Mouse (Mus musculus): ENCODE results near the gene Gjd3. TPM values are rescaled to one million over a fixed set of nuclear protein-coding genes. Genes with fewer than 3 reads are reported as not detected.

The Gjd3 gene
- not detected in 4 replicates for total RNA-seq (2023)

GRCm38 (mm10) chr11:98982773-98983133 lies at the start of gene Gjd3:
TSS of gene Gjd3 (minus strand) at chr11:98983016.

GRCm38 (mm10) chr11:99023500-99024467 lies 41.0 kb upstream of the Gjd3 start, which contains the start of gene Top2a:
TSS of gene Top2a (minus strand) at chr11:99024189.

Other genes starting within 250 kb of the Gjd3 start
- gene Thra, start 242.4 kb downstream of the Gjd3 start, total RNA-seq (2023) = 8.0 to 11.4 TPM (median 10.3 TPM) in 4 replicates
- gene Nr1d1, start 207.7 kb downstream of the Gjd3 start, total RNA-seq (2023) = 2.0 to 2.5 TPM (median 2.4 TPM) in 4 replicates
- gene Msl1, start 187.5 kb downstream of the Gjd3 start, total RNA-seq (2023) = 124 to 138 TPM (median 127 TPM) in 4 replicates
- 93.8 to 108 TPM (median 96.3 TPM) in 4 replicates for gene Casc3, start 178.1 kb downstream of the Gjd3 start, total RNA-seq (2023)
- 1.4 to 3.0 TPM (median 2.3 TPM) in 4 replicates for gene Rapgefl1, start 146.2 kb downstream of the Gjd3 start, total RNA-seq (2023)
- 42.7 to 50.1 TPM (median 45.7 TPM) in 4 replicates for gene Wipf2, start 119.4 kb downstream of the Gjd3 start, total RNA-seq (2023)
- 1.1 to 2.4 TPM (median 1.3 TPM) in 4 replicates for gene Cdc6, start 75.2 kb downstream of the Gjd3 start, total RNA-seq (2023)
- gene Rara, start 55.2 kb downstream of the Gjd3 start, total RNA-seq (2023) = 114 to 123 TPM (median 116 TPM) in 4 replicates
- 17.7 to 23.4 TPM (median 23.2 TPM) in 4 replicates for gene Top2a, start 41.2 kb upstream of the Gjd3 start, total RNA-seq (2023)
- 0.57 to 1.8 TPM (median 0.71 TPM) in 4 replicates for gene Igfbp4, start 58.2 kb upstream of the Gjd3 start, total RNA-seq (2023)
- not detected in 4 replicates for gene Tns4, start 106.3 kb upstream of the Gjd3 start, total RNA-seq (2023)
- gene Ccr7, start 172.1 kb upstream of the Gjd3 start, total RNA-seq (2023) = 903 to 950 TPM (median 930 TPM) in 4 replicates
- gene Smarce1, start 248.0 kb upstream of the Gjd3 start, total RNA-seq (2023) = 150 to 170 TPM (median 165 TPM) in 4 replicates

Data from B cell, adult 62 days (primary cell).